Mouse (Mus musculus) intestine, embryonic 15.5 days (tissue): ENCODE data around the gene Mum1. TPM values are rescaled to one million over a fixed set of nuclear protein-coding genes. Genes with fewer than 3 reads are reported as not detected.

Experiments
- ATAC-seq: fragments of 200-750 bp; cut with Nextera tagmentation; 2 replicates; pipeline ENCODE4 v1.8.0; 2017; ENCODE audit warnings: moderate TSS enrichment, moderate library complexity
- H3K27ac ChIP-seq: fragments of 300-500 bp; sonication (generic); 2 replicates; pipeline ENCODE4 v1.5.1; 2015; ENCODE audit warnings: mild to moderate bottlenecking, inconsistent platforms
- H3K27me3 ChIP-seq: fragments of 300-500 bp; sonication (generic); replicated peaks from 2 replicates; pipeline ENCODE4 v1.6.1; 2015; ENCODE audit warnings: inconsistent platforms
- H3K36me3 ChIP-seq: fragments of 300-500 bp; sonication (generic); 2 replicates; pipeline ENCODE4 v1.6.1; 2015; ENCODE audit warnings: inconsistent platforms
- H3K4me1 ChIP-seq: fragments of 300-500 bp; sonication (generic); replicated peaks from 2 replicates; pipeline ENCODE4 v1.6.1; 2015; ENCODE audit warnings: inconsistent platforms
- H3K4me2 ChIP-seq: fragments of 300-500 bp; sonication (generic); replicated peaks from 2 replicates; pipeline ENCODE4 v1.6.1; 2015; ENCODE audit warnings: mild to moderate bottlenecking, inconsistent platforms
- H3K4me3 ChIP-seq: fragments of 300-500 bp; sonication (generic); replicated peaks from 2 replicates; pipeline ENCODE4 v1.5.1; 2015; ENCODE audit warnings: inconsistent platforms
- H3K9ac ChIP-seq: fragments of 300-500 bp; sonication (generic); 2 replicates; pipeline ENCODE4 v1.6.1; 2015; ENCODE audit warnings: inconsistent platforms
- H3K9me3 ChIP-seq: fragments of 300-500 bp; sonication (generic); 2 replicates; pipeline ENCODE4 v1.6.1; 2016; ENCODE audit warnings: inconsistent platforms
- WGBS: fragments of 180-500 bp; shearing (Covaris S2); methylation state at CpG from one replicate; pipeline ENCODE4 v1.1.7; 2015; 5-methylcytosine and 5-hydroxymethylcytosine counted together
- polyA plus RNA-seq: library from polyadenylated mRNA; unstranded; fragments of >200 nt; fragmentation: Nextera tagmentation; extraction: Ambion mirVana; gene quantifications from 2 replicates; pipeline ENCODE4 v1.2.1, GENCODE M21; 2015

Mum1 gene
- polyA plus RNA-seq, 1 experiment from 2014 or later = 55.2 TPM

GRCm38 (mm10) chr10:80255881-80256535 lies 29.8 kb downstream of the Mum1 start:
- Histone ChIP-seq H3K4me3 (no peak overlapping the region), H3K27me3 (no peaks in the 10 kb centered on the region), H3K4me1 (peaks cover 22% of the 10 kb centered on the region), H3K9me3 (no peaks in the 10 kb centered on the region), H3K36me3 (peaks cover 52% of the 10 kb centered on the region), H3K9ac (no peak overlapping the region), H3K27ac (no peak overlapping the region), H3K4me2 (no peak overlapping the region)
- ATAC-seq = no peak
- WGBS = 85% methylated on average over 5 of the region's 5 CpGs

- peaks cover 44% of the 10 kb centered on the region for H3K36me3 ChIP-seq
- 0 out of 2 replicates have a peak overlapping the region, but pooled peaks have one; percentile 22 for H3K27ac ChIP-seq
- no peak overlapping the region for H3K9ac ChIP-seq
- 79% methylated on average over 2 of the region's 2 CpGs for WGBS
- H3K9me3 ChIP-seq = no peaks in the 10 kb centered on the region
- no peak overlapping the region for H3K4me2 ChIP-seq
- peaks cover 28% of the 10 kb centered on the region for H3K4me1 ChIP-seq
- H3K4me3 ChIP-seq = no peak overlapping the region
- ATAC-seq = no peak
- no peaks in the 10 kb centered on the region for H3K27me3 ChIP-seq
Measured at GRCm38 (mm10) chr10:80257936-80258335, 31.7 kb downstream of the Mum1 start.

GRCm38 (mm10) chr10:80258752-80259462 lies 32.7 kb downstream of the Mum1 start:
- H3K36me3 ChIP-seq = peaks cover 39% of the 10 kb centered on the region
- H3K9me3 ChIP-seq = no peaks in the 10 kb centered on the region
- ATAC-seq = no peak
- 89% methylated on average over 14 of the region's 14 CpGs for WGBS
- peak overlapping the region; percentile 61 for H3K9ac ChIP-seq
- peaks cover 31% of the 10 kb centered on the region for H3K4me1 ChIP-seq
- no peak overlapping the region for H3K27ac ChIP-seq
- H3K27me3 ChIP-seq = no peaks in the 10 kb centered on the region
- H3K4me2 ChIP-seq = peak overlapping the region; percentile 92
- H3K4me3 ChIP-seq = no peak overlapping the region

GRCm38 (mm10) chr10:80259463-80259805 lies 33.2 kb downstream of the Mum1 start:
- H3K27ac ChIP-seq = peak overlapping the region; percentile 99; the same call in 1 of the 2 replicates
- H3K4me1 ChIP-seq = peaks cover 34% of the 10 kb centered on the region
- peaks cover 35% of the 10 kb centered on the region for H3K36me3 ChIP-seq
- H3K27me3 ChIP-seq = no peaks in the 10 kb centered on the region
- peak overlapping the region; percentile 61; the same call in 1 of the 2 replicates for H3K9ac ChIP-seq
- H3K9me3 ChIP-seq = no peaks in the 10 kb centered on the region
- H3K4me3 ChIP-seq = peak overlapping the region; percentile 49
- H3K4me2 ChIP-seq = peak overlapping the region; percentile 92
- 73% methylated on average over 6 of the region's 6 CpGs for WGBS
- no peak for ATAC-seq

- peaks cover 31% of the 10 kb centered on the region for H3K4me1 ChIP-seq
- H3K9me3 ChIP-seq = no peaks in the 10 kb centered on the region
- peak overlapping the region; percentile 61 for H3K9ac ChIP-seq
- H3K4me2 ChIP-seq = peak overlapping the region; percentile 92
- ATAC-seq = no peak
- H3K27me3 ChIP-seq = no peaks in the 10 kb centered on the region
- H3K36me3 ChIP-seq = peaks cover 29% of the 10 kb centered on the region
- peak overlapping the region; percentile 99 for H3K27ac ChIP-seq
- peak overlapping the region; percentile 49 for H3K4me3 ChIP-seq
- 7% methylated on average over 19 of the region's 19 CpGs for WGBS
Measured at GRCm38 (mm10) chr10:80259861-80260641, 33.8 kb downstream of the Mum1 start.

- Histone ChIP-seq H3K9ac (peak within 1 kb of the TSS; percentile 61), H3K4me1 (peaks cover 33% of the 10 kb centered on the region), H3K4me3 (peak within 1 kb of the TSS; percentile 49), H3K9me3 (no peaks in the 10 kb centered on the region), H3K27ac (peak within 1 kb of the TSS; percentile 99), H3K36me3 (peaks cover 24% of the 10 kb centered on the region), H3K4me2 (peak within 1 kb of the TSS; percentile 92), H3K27me3 (no peaks in the 10 kb centered on the region)
- peak; percentile 90 for ATAC-seq
- WGBS = under 1% methylated on average over 49 of the region's 49 CpGs
Measured at GRCm38 (mm10) chr10:80260642-80261584, 34.7 kb downstream of the Mum1 start, which contains the start of the genes Gamt and Dazap1. Gene Gamt (minus strand): TSS chr10:80261012. Gene Dazap1 (plus strand): TSS chr10:80261486.

GRCm38 (mm10) chr10:80261585-80261968 lies 35.3 kb downstream of the Mum1 start:
- 0% methylated on average over 14 of the region's 14 CpGs for WGBS
- peak overlapping the region; percentile 61 for H3K9ac ChIP-seq
- peak; percentile 77 for ATAC-seq
- H3K4me1 ChIP-seq = peaks cover 39% of the 10 kb centered on the region
- H3K9me3 ChIP-seq = no peaks in the 10 kb centered on the region
- peaks cover 20% of the 10 kb centered on the region for H3K36me3 ChIP-seq
- peak overlapping the region; percentile 92 for H3K4me2 ChIP-seq
- H3K27me3 ChIP-seq = no peaks in the 10 kb centered on the region
- peak overlapping the region; percentile 99 for H3K27ac ChIP-seq
- peak overlapping the region; percentile 49 for H3K4me3 ChIP-seq

- Histone ChIP-seq H3K27ac (peak overlapping the region; percentile 99), H3K4me3 (peak overlapping the region; percentile 49), H3K36me3 (peaks cover 15% of the 10 kb centered on the region; the same call in 1 of the 2 replicates), H3K4me2 (peak overlapping the region; percentile 92), H3K9ac (peak overlapping the region; percentile 54; the same call in 1 of the 2 replicates), H3K27me3 (no peaks in the 10 kb centered on the region), H3K9me3 (no peaks in the 10 kb centered on the region), H3K4me1 (peaks cover 43% of the 10 kb centered on the region)
- ATAC-seq = no peak
- 70% methylated on average over 12 of the region's 12 CpGs for WGBS
Measured at GRCm38 (mm10) chr10:80262169-80262568, 35.9 kb downstream of the Mum1 start.

GRCm38 (mm10) chr10:80262776-80263365 lies 36.6 kb downstream of the Mum1 start:
- H3K9ac ChIP-seq = no peak overlapping the region
- H3K27me3 ChIP-seq = no peaks in the 10 kb centered on the region
- 92% methylated on average over 10 of the region's 10 CpGs for WGBS
- H3K4me1 ChIP-seq = peaks cover 49% of the 10 kb centered on the region
- no peak for ATAC-seq
- peaks cover 10% of the 10 kb centered on the region; the same call in 1 of the 2 replicates for H3K36me3 ChIP-seq
- H3K4me3 ChIP-seq = no peak overlapping the region
- H3K4me2 ChIP-seq = 0 out of 2 replicates have a peak overlapping the region, but pooled peaks have one; percentile 92
- H3K9me3 ChIP-seq = no peaks in the 10 kb centered on the region
- H3K27ac ChIP-seq = no peak overlapping the region

- Histone ChIP-seq H3K9ac (peak overlapping the region; percentile 100), H3K4me1 (peaks cover 52% of the 10 kb centered on the region), H3K4me3 (peak overlapping the region; percentile 93), H3K36me3 (no peaks in the 10 kb centered on the region), H3K9me3 (no peaks in the 10 kb centered on the region), H3K27ac (peak overlapping the region; percentile 82), H3K4me2 (peak overlapping the region; percentile 69), H3K27me3 (no peaks in the 10 kb centered on the region)
- under 1% methylated on average over 80 of the region's 81 CpGs for WGBS
- ATAC-seq = peak; percentile 69
Measured at GRCm38 (mm10) chr10:80264341-80265148, 38.3 kb downstream of the Mum1 start.
